Mouse (Mus musculus): ENCODE results near the gene Dnajc12. TPM values are rescaled to one million over a fixed set of nuclear protein-coding genes. Genes with fewer than 3 reads are reported as not detected.
"Not testable (repeated sequence)": the region's sequence is repeated elsewhere in the genome, so short reads cannot be mapped to it uniquely, and the experiment has no call there.

Gene Dnajc12
- polyA plus RNA-seq, 1 experiment from 2014 or later, result 19.6 TPM

DNA sequence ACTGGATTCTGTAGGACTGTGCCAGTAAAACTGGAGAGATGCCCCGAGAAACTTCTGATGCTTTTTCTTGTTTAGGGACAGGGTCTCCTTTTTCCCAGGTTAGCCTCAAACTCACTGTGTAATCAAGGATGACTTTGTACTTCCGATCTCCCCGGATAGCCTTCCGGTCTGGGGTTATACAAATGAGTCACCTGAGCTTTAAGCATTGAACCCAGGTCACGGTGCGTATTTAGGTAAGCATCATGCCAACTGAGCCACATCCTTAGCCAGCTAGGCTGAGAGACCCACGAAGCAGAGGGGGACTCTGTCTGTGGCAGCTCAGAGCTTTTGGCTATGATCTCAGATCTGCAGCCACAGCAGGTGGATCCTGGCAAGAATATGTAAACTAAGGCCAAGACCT lies 31.6 kb upstream of the Dnajc12 start:
- Histone ChIP-seq H3K9me3 (ENCODE audit: control insufficient read depth, low read length) (no peaks in the 10 kb centered on the region), H3K27ac (ENCODE audit: low read depth, low read length) (no peak overlapping the region), H3K27me3 (ENCODE audit: control insufficient read depth, insufficient read depth, low read length) (no peaks in the 10 kb centered on the region), H3K4me3 (ENCODE audit: low read depth, low read length) (no peak overlapping the region), H3K9ac (ENCODE audit: low read depth, low read length) (no peak overlapping the region), H3K4me2 (replicated peaks; ENCODE audit: low read depth, low read length) (no peak overlapping the region), H3K4me1 (replicated peaks; ENCODE audit: control insufficient read depth, insufficient read depth, low read length) (no peaks in the 10 kb centered on the region), H3K36me3 (ENCODE audit: control insufficient read depth, insufficient read depth, low read length) (no peaks in the 10 kb centered on the region)
- ATAC-seq (ENCODE audit: low FRiP score) (no peak), DNase-seq (ENCODE audit: low spot score) (no peak)
- 92% methylated on average over 7 of the region's 7 CpGs for WGBS

DNA sequence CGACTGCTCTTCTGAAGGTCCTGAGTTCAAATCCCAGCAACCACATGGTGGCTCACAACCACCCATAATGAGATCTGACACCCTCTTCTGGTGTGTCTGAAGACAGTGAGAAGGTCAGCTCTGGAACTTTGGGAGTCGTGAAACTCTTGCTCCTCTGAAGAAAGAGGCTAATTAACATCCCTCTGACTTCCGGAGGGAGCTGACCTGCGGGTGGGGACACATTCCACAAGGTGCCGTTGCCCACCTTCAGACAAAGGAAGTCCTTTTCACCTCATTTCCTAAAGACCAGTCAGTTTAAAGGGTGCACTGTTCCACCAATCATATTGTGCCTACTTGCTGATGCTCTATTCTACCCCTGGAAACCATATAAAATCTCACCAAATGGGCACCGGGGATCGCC lies 31.1 kb upstream of the Dnajc12 start:
- not testable (repeated sequence) for H3K27ac ChIP-seq (ENCODE audit: low read depth, low read length); H3K36me3 ChIP-seq (ENCODE audit: control insufficient read depth, insufficient read depth, low read length); H3K4me1 ChIP-seq (replicated peaks; ENCODE audit: control insufficient read depth, insufficient read depth, low read length); DNase-seq (ENCODE audit: low spot score); H3K4me3 ChIP-seq (ENCODE audit: low read depth, low read length); H3K9me3 ChIP-seq (ENCODE audit: control insufficient read depth, low read length); ATAC-seq (ENCODE audit: low FRiP score); H3K9ac ChIP-seq (ENCODE audit: low read depth, low read length); H3K27me3 ChIP-seq (ENCODE audit: control insufficient read depth, insufficient read depth, low read length); H3K4me2 ChIP-seq (replicated peaks; ENCODE audit: low read depth, low read length)
- 90% methylated on average over 7 of the region's 7 CpGs for WGBS

DNA sequence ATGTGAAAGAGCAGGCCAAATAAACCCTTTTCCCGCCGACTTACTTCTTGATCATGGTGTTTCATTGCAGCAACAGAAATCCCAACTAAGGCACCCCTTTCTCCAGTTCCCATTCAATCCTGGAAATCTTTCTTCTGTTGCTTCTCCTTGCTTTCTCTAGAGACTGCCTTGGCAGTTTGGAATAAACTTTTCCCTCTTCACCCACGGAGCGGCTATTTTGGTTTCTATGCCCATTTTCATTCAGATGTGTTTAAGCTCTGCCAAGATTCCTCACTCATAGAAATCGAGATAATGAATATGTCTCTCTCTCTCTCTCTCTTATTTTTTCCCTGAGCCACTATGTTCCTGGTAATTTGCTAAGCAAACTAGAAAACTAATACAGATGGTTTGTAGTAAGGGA lies 30.1 kb upstream of the Dnajc12 start:
- no peak for DNase-seq (ENCODE audit: low spot score)

DNA sequence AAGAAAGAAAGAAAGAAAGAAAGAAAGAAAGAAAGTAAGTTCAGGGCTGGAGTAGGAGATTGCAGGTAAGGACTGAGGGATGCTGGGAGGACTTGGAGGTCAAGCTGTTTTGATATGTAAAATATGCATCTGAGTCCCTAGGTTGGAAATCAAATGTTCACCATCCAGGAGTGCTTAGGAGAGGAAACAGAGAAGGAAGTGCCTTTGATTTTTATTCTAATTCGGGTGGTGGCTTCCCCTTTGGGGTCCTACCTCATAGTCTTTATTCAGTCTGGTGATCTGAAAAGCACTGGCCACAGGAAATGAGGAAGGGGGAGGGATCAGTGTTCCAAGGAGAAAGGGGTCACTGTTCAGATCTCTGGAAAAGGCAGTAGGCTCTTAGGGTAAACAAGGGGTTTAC lies 21.7 kb upstream of the Dnajc12 start:
- no peak for DNase-seq (ENCODE audit: low spot score)
- Histone ChIP-seq H3K4me3 (ENCODE audit: low read depth, low read length) (no peak overlapping the region), H3K27me3 (ENCODE audit: control insufficient read depth, insufficient read depth, low read length) (no peaks in the 10 kb centered on the region), H3K36me3 (ENCODE audit: control insufficient read depth, insufficient read depth, low read length) (no peaks in the 10 kb centered on the region), H3K4me2 (replicated peaks; ENCODE audit: low read depth, low read length) (no peak overlapping the region), H3K4me1 (replicated peaks; ENCODE audit: control insufficient read depth, insufficient read depth, low read length) (no peaks in the 10 kb centered on the region), H3K9me3 (ENCODE audit: control insufficient read depth, low read length) (no peaks in the 10 kb centered on the region), H3K27ac (ENCODE audit: low read depth, low read length) (no peak overlapping the region), H3K9ac (ENCODE audit: low read depth, low read length) (no peak overlapping the region)
- ATAC-seq (ENCODE audit: low FRiP score), result no peak
- WGBS, result 67% methylated on average over 1 of the region's 1 CpGs

More for the DNA sequence above, 30.1 kb upstream of the Dnajc12 start:
- Histone ChIP-seq H3K9me3 (ENCODE audit: control insufficient read depth, low read length) (no peaks in the 10 kb centered on the region), H3K4me2 (replicated peaks; ENCODE audit: low read depth, low read length) (no peak overlapping the region), H3K9ac (ENCODE audit: low read depth, low read length) (no peak overlapping the region), H3K36me3 (ENCODE audit: control insufficient read depth, insufficient read depth, low read length) (no peaks in the 10 kb centered on the region), H3K27ac (ENCODE audit: low read depth, low read length) (no peak overlapping the region), H3K27me3 (ENCODE audit: control insufficient read depth, insufficient read depth, low read length) (no peaks in the 10 kb centered on the region), H3K4me3 (ENCODE audit: low read depth, low read length) (no peak overlapping the region), H3K4me1 (replicated peaks; ENCODE audit: control insufficient read depth, insufficient read depth, low read length) (no peaks in the 10 kb centered on the region)
- no peak for ATAC-seq (ENCODE audit: low FRiP score)
- WGBS, result 88% methylated on average over 5 of the region's 5 CpGs

DNA sequence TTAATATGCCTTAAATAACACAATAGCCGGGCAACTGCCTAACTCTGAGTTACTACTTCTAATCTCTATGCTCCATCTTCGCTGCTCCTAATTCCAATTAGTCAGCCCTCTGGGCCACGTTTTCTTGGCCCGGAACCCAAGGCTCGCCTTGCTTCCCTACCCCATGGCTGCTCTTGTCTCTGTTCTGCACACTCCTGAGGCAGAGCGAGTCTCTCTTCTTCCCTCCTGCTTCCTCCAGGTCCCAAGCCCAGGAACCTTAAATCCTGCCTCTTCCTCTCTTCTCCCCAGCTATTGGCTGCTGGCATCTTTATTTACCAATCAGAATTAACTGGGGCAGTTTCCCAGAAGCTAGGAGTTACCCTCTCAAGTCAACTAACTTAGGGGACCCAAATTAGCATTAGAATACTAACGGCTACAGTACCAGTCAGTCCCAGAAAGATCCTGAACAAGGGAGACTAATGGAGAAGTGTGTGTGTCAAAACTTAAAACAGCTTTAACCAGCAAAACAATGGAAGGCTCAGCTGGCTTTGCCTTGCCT lies 16.3 kb upstream of the Dnajc12 start:
- no peaks in the 10 kb centered on the region for H3K27me3 ChIP-seq (ENCODE audit: control insufficient read depth, insufficient read depth, low read length)
- no peak overlapping the region for H3K4me2 ChIP-seq (replicated peaks; ENCODE audit: low read depth, low read length)
- H3K4me3 ChIP-seq (ENCODE audit: low read depth, low read length), result no peak overlapping the region
- no peaks in the 10 kb centered on the region for H3K4me1 ChIP-seq (replicated peaks; ENCODE audit: control insufficient read depth, insufficient read depth, low read length)
- H3K36me3 ChIP-seq (ENCODE audit: control insufficient read depth, insufficient read depth, low read length), result no peaks in the 10 kb centered on the region
- DNase-seq (ENCODE audit: low spot score) (no peak), ATAC-seq (ENCODE audit: low FRiP score) (no peak)
- no peak overlapping the region for H3K9ac ChIP-seq (ENCODE audit: low read depth, low read length)
- 54% methylated on average over 7 of the region's 7 CpGs for WGBS
- no peak overlapping the region for H3K27ac ChIP-seq (ENCODE audit: low read depth, low read length)
- no peaks in the 10 kb centered on the region for H3K9me3 ChIP-seq (ENCODE audit: control insufficient read depth, low read length)

DNA sequence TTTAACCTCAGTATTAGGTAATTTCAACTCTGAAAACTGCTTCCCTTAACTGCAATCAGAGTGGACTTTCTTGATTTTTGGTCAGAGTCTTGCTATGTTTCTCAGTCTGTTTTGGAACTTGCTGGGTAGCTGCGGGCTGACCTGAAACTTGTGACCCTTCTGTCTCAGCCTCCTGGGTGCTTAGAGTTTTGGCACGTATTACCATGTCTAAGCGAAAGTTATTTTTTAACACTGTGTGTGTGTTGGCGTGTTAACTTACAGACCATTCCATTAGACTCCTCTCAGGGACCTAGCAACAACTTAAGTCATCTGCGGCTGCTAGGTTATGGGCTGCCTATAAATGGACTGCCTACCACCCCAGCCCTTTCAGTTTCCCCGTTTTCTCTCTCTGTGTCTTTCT lies 14.9 kb upstream of the Dnajc12 start:
- H3K36me3 ChIP-seq (ENCODE audit: control insufficient read depth, insufficient read depth, low read length), result no peaks in the 10 kb centered on the region
- WGBS, result 84% methylated on average over 6 of the region's 6 CpGs
- ATAC-seq (ENCODE audit: low FRiP score), result no peak

DNA sequence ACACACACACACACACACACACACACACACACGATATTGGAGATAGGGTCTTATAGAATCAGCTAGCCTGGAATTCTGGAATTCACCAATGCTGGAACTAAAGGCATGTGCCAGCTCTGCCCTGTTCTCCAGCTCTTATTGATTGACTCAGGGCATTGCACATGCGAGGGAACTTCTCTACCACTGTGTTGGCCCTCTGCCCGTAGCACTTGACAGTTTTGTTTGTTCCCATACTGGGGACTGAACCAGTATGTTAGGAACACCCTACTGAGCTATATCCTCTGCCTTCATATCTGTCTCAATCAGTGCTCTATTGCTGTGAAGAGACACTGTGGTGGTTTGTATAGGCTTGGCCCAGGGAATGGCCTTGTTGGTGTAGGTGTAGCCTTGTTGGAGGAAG lies 14.2 kb upstream of the Dnajc12 start:
- H3K27ac ChIP-seq (ENCODE audit: low read depth, low read length), result no peak overlapping the region
- DNase-seq (ENCODE audit: low spot score) (no peak), ATAC-seq (ENCODE audit: low FRiP score) (no peak)
- 92% methylated on average over 3 of the region's 3 CpGs for WGBS
- H3K9ac ChIP-seq (ENCODE audit: low read depth, low read length), result no peak overlapping the region
- no peaks in the 10 kb centered on the region for H3K27me3 ChIP-seq (ENCODE audit: control insufficient read depth, insufficient read depth, low read length)
- H3K4me2 ChIP-seq (replicated peaks; ENCODE audit: low read depth, low read length), result no peak overlapping the region
- no peaks in the 10 kb centered on the region for H3K36me3 ChIP-seq (ENCODE audit: control insufficient read depth, insufficient read depth, low read length)
- no peaks in the 10 kb centered on the region for H3K9me3 ChIP-seq (ENCODE audit: control insufficient read depth, low read length)
- H3K4me3 ChIP-seq (ENCODE audit: low read depth, low read length), result no peak overlapping the region
- no peaks in the 10 kb centered on the region for H3K4me1 ChIP-seq (replicated peaks; ENCODE audit: control insufficient read depth, insufficient read depth, low read length)

More for the DNA sequence above, 14.9 kb upstream of the Dnajc12 start:
- Histone ChIP-seq H3K27ac (ENCODE audit: low read depth, low read length) (no peak overlapping the region), H3K9ac (ENCODE audit: low read depth, low read length) (no peak overlapping the region), H3K4me2 (replicated peaks; ENCODE audit: low read depth, low read length) (no peak overlapping the region), H3K27me3 (ENCODE audit: control insufficient read depth, insufficient read depth, low read length) (no peaks in the 10 kb centered on the region), H3K9me3 (ENCODE audit: control insufficient read depth, low read length) (no peaks in the 10 kb centered on the region), H3K4me3 (ENCODE audit: low read depth, low read length) (no peak overlapping the region), H3K4me1 (replicated peaks; ENCODE audit: control insufficient read depth, insufficient read depth, low read length) (no peaks in the 10 kb centered on the region)
- no peak for DNase-seq (ENCODE audit: low spot score)

DNA sequence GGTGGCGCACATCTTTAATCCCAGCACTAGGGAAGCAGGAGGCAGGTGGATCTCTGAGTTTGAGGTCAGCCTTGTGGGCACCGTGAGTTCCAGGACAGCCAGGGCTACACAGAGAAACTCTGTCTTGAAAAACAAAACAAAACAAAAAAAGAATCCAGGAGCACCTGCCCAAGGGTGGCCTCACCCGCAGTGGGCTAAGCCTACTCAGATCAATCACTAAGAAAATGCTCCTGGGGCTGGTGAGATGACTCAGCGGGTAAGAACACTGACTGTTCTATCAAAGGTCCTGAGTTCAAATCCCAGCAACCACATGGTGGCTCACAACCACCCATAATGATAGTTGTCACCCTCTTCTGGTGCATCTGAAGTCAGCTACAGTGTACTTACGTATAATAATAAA lies 5.9 kb upstream of the Dnajc12 start:
- ATAC-seq (ENCODE audit: low FRiP score), result no peak
- DNase-seq (ENCODE audit: low spot score), result no peak
- no peaks in the 10 kb centered on the region for H3K4me1 ChIP-seq (replicated peaks; ENCODE audit: control insufficient read depth, insufficient read depth, low read length)
- H3K9me3 ChIP-seq (ENCODE audit: control insufficient read depth, low read length), result no peaks in the 10 kb centered on the region
- H3K27me3 ChIP-seq (ENCODE audit: control insufficient read depth, insufficient read depth, low read length), result no peaks in the 10 kb centered on the region; the same call in 1 of the 2 replicates
- H3K36me3 ChIP-seq (ENCODE audit: control insufficient read depth, insufficient read depth, low read length), result no peaks in the 10 kb centered on the region
- no peak overlapping the region for H3K4me3 ChIP-seq (ENCODE audit: low read depth, low read length)
- H3K4me2 ChIP-seq (replicated peaks; ENCODE audit: low read depth, low read length), result no peak overlapping the region
- no peak overlapping the region for H3K9ac ChIP-seq (ENCODE audit: low read depth, low read length)
- no peak overlapping the region for H3K27ac ChIP-seq (ENCODE audit: low read depth, low read length)
- 89% methylated on average over 5 of the region's 5 CpGs for WGBS

- H3K4me1 ChIP-seq (replicated peaks; ENCODE audit: control insufficient read depth, insufficient read depth, low read length), result no peaks in the 10 kb centered on the region
- no peak; the same call in 1 of the 2 replicates for ATAC-seq (ENCODE audit: low FRiP score)
- WGBS, result 23% methylated on average over 9 of the region's 9 CpGs
- no peak overlapping the region for H3K9ac ChIP-seq (ENCODE audit: low read depth, low read length)
- no peak overlapping the region for H3K27ac ChIP-seq (ENCODE audit: low read depth, low read length)
- no peak overlapping the region for H3K4me2 ChIP-seq (replicated peaks; ENCODE audit: low read depth, low read length)
- H3K9me3 ChIP-seq (ENCODE audit: control insufficient read depth, low read length), result no peaks in the 10 kb centered on the region
- peak; percentile 75 for DNase-seq (ENCODE audit: low spot score)
- no peaks in the 10 kb centered on the region; the same call in 1 of the 2 replicates for H3K27me3 ChIP-seq (ENCODE audit: control insufficient read depth, insufficient read depth, low read length)
- no peaks in the 10 kb centered on the region for H3K36me3 ChIP-seq (ENCODE audit: control insufficient read depth, insufficient read depth, low read length)
- H3K4me3 ChIP-seq (ENCODE audit: low read depth, low read length), result no peak overlapping the region
These were observed 4.8 kb upstream of the Dnajc12 start for GRCm38 (mm10) chr10:63377468-63377867.
